Mouse (Mus musculus) forebrain, embryonic 14.5 days (tissue): ENCODE results near the gene Acap2. TPM values are rescaled to one million over a fixed set of nuclear protein-coding genes. Genes with fewer than 3 reads are reported as not detected.

ENCODE experiments used
- ATAC-seq: fragments of 200-750 bp; cut with Nextera tagmentation; 2 replicates; pipeline ENCODE4 v1.8.0; 2017; ENCODE audit warnings: mild to moderate bottlenecking, moderate library complexity
- DNase-seq: peaks from one replicate; pipeline ENCODE4 v3.0.0-alpha.2; 2015; ENCODE audit warnings: low spot score
- H3K27ac ChIP-seq: fragments of 300-500 bp; sonication (generic); 2 replicates; pipeline ENCODE4 v1.5.1; 2014; ENCODE audit warnings: low read depth, mild to moderate bottlenecking, control low read depth, low read length, moderate library complexity
- H3K27me3 ChIP-seq: fragments of 300-500 bp; sonication (generic); replicated peaks from 2 replicates; pipeline ENCODE4 v1.6.1; 2014; ENCODE audit warnings: low read length, control low read depth, mixed read lengths; ENCODE audit not compliant: control insufficient read depth, insufficient read depth
- H3K36me3 ChIP-seq: fragments of 300-500 bp; sonication (generic); 2 replicates; pipeline ENCODE4 v1.6.1; 2014; ENCODE audit warnings: low read length, control low read depth; ENCODE audit not compliant: control insufficient read depth, insufficient read depth
- H3K4me1 ChIP-seq: fragments of 300-500 bp; sonication (generic); 2 replicates; pipeline ENCODE4 v1.6.1; 2014; ENCODE audit warnings: antibody characterized with exemption, low read length, control low read depth; ENCODE audit not compliant: control insufficient read depth, insufficient read depth
- H3K4me2 ChIP-seq: fragments of 300-500 bp; sonication (generic); 2 replicates; pipeline ENCODE4 v1.6.1; 2014; ENCODE audit warnings: mild to moderate bottlenecking, control low read depth, low read length
- H3K4me3 ChIP-seq: fragments of 300-500 bp; sonication (generic); 2 replicates; pipeline ENCODE4 v1.5.1; 2014; ENCODE audit warnings: low read depth, low read length, control low read depth
- H3K9ac ChIP-seq: fragments of 300-500 bp; sonication (generic); 2 replicates; pipeline ENCODE4 v1.6.1; 2014; ENCODE audit warnings: mild to moderate bottlenecking, low read length, control low read depth, moderate library complexity
- H3K9me3 ChIP-seq: fragments of 300-500 bp; sonication (generic); replicated peaks from 2 replicates; pipeline ENCODE4 v1.6.1; 2016; ENCODE audit warnings: low read length, control low read depth, mixed read lengths; ENCODE audit not compliant: control insufficient read depth
- WGBS: fragments of 180-500 bp; shearing (Covaris S2); extraction: QIAGEN DNeasy Blood & Tissue Kit; methylation state at CpG from one replicate; pipeline ENCODE4 v1.1.7; 2014; 5-methylcytosine and 5-hydroxymethylcytosine counted together
- polyA plus RNA-seq: library from polyadenylated mRNA; unstranded; fragments of >200 nt; fragmentation: Nextera tagmentation; extraction: Ambion mirVana; gene quantifications from 2 replicates; pipeline ENCODE4 v1.2.1, GENCODE M21; 2014

Acap2 gene
- polyA plus RNA-seq, 1 experiment from 2014 or later: 11.3 TPM

GRCm38 (mm10) chr16:31074324-31074908 is 126.6 kb downstream of the Acap2 start:
- Histone ChIP-seq H3K4me2 (no peak overlapping the region), H3K27ac (no peak overlapping the region), H3K4me1 (no peaks in the 10 kb centered on the region), H3K9me3 (no peaks in the 10 kb centered on the region), H3K4me3 (no peak overlapping the region), H3K9ac (no peak overlapping the region), H3K36me3 (peaks cover 2% of the 10 kb centered on the region; the same call in 1 of the 2 replicates), H3K27me3 (no peaks in the 10 kb centered on the region)
- WGBS: 75% methylated on average over 3 of the region's 3 CpGs
- ATAC-seq (no peak), DNase-seq (no peak)

DNA sequence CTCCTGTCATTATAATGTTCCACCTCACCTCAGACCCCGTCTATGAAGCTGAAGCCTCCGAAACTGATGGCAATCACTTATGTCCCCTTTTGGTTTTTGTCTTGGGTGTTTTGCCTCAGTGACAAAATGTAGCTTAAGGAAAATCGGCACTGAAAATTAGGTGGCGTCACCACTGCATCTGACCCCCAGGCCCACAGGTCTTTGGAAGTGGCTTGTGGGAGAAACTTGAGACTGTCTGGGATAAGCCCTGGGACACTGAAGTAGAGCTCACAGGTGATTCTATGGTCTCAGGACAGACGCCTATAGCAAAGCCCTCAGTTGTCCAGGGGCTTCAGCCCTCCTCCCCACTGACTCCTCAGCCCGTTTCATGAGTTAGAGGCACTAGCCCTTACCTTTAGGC is 129.3 kb downstream of the Acap2 start:
- ATAC-seq: no peak
- no peak overlapping the region for H3K4me3 ChIP-seq
- no peaks in the 10 kb centered on the region for H3K9me3 ChIP-seq
- H3K27me3 ChIP-seq: no peaks in the 10 kb centered on the region
- DNase-seq: no peak
- no peak overlapping the region for H3K9ac ChIP-seq
- H3K27ac ChIP-seq: no peak overlapping the region
- no peaks in the 10 kb centered on the region for H3K36me3 ChIP-seq
- H3K4me1 ChIP-seq: no peaks in the 10 kb centered on the region
- WGBS: 90% methylated on average over 6 of the region's 6 CpGs
- no peak overlapping the region for H3K4me2 ChIP-seq

DNA sequence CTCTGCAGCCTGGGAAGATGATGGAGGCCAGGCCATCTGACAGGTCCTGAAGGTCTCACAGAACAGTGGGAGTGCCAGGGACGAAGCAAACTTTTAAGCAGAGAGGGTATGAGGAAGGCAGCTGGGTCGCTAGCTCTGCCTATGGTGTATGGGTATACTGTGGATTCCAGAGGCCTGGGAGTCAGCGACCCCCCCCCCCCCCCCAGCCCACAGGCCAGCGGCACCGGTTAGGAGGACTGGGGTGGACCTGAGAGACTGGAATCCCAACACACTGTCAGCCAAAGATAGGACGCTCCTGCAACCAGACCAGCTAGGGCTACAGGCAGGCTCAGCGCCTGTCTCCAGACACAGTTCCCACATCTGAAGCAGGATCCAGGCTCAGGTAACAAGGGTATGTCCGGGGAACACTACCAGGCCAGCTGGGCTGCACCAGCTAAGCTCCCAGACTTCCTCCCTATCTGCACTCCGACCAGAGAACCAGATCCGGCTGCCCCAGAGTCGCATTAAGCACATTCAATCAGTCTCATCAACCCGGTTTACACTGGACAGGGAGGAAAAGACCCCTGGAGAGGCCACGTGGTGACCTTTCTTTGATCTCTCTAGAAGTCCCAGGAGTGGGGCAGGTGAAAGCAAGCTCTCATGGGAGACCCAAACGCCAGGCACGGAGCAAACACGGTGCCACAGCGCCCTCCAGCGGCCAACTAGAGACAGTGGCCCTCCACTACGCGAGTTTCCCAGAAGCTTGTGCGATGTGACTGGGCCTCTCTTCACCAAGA is 130.5 kb downstream of the Acap2 start:
- H3K4me2 ChIP-seq: no peak overlapping the region
- no peaks in the 10 kb centered on the region for H3K36me3 ChIP-seq
- peak; percentile 86 for DNase-seq
- no peaks in the 10 kb centered on the region for H3K9me3 ChIP-seq
- no peak overlapping the region for H3K27ac ChIP-seq
- WGBS: 18% methylated on average over 21 of the region's 21 CpGs
- H3K27me3 ChIP-seq: no peaks in the 10 kb centered on the region
- no peaks in the 10 kb centered on the region for H3K4me1 ChIP-seq
- H3K9ac ChIP-seq: no peak overlapping the region
- ATAC-seq: peak; percentile 80
- H3K4me3 ChIP-seq: no peak overlapping the region

GRCm38 (mm10) chr16:31069211-31070166 is 131.6 kb downstream of the Acap2 start:
- ATAC-seq: no peak
- H3K36me3 ChIP-seq: no peaks in the 10 kb centered on the region
- no peak for DNase-seq
- no peak overlapping the region for H3K27ac ChIP-seq
- H3K4me1 ChIP-seq: no peaks in the 10 kb centered on the region
- no peak overlapping the region for H3K9ac ChIP-seq
- no peak overlapping the region for H3K4me2 ChIP-seq
- no peaks in the 10 kb centered on the region for H3K9me3 ChIP-seq
- no peak overlapping the region for H3K4me3 ChIP-seq
- no peaks in the 10 kb centered on the region for H3K27me3 ChIP-seq
- WGBS: 87% methylated on average over 14 of the region's 14 CpGs

DNA sequence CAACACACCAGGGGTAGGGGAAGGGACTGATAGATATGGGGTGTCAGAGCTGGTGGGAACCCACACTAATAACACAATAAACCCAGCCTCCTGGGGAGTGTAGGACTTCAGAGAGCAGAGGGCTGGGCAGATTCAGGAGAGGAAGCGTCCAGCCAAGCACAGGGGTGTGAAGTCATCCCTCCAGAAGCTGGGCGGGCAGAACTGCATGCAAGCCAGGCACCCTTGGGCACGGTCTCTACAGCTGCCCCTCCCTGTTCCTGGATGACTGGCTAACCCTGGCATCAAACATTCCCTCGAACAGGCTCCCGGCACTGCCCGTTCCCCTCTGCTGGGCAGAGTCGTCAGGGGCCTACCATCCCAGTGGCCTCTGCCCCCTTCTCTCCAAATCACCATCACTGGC is 132.8 kb downstream of the Acap2 start:
- Histone ChIP-seq H3K9ac (no peak overlapping the region), H3K4me3 (no peak overlapping the region), H3K9me3 (no peaks in the 10 kb centered on the region), H3K27me3 (no peaks in the 10 kb centered on the region), H3K36me3 (no peaks in the 10 kb centered on the region), H3K27ac (no peak overlapping the region), H3K4me1 (no peaks in the 10 kb centered on the region), H3K4me2 (no peak overlapping the region)
- DNase-seq (no peak), ATAC-seq (no peak)
- 88% methylated on average over 7 of the region's 7 CpGs for WGBS

- Histone ChIP-seq H3K4me2 (no peak overlapping the region), H3K4me1 (no peaks in the 10 kb centered on the region), H3K36me3 (no peaks in the 10 kb centered on the region), H3K27ac (no peak overlapping the region), H3K27me3 (no peaks in the 10 kb centered on the region), H3K9me3 (no peaks in the 10 kb centered on the region), H3K9ac (no peak overlapping the region), H3K4me3 (no peak overlapping the region)
- no peak for DNase-seq
- WGBS: 71% methylated on average over 15 of the region's 15 CpGs
- no peak for ATAC-seq
Observed at GRCm38 (mm10) chr16:31066344-31067098, 134.5 kb downstream of the Acap2 start.

DNA sequence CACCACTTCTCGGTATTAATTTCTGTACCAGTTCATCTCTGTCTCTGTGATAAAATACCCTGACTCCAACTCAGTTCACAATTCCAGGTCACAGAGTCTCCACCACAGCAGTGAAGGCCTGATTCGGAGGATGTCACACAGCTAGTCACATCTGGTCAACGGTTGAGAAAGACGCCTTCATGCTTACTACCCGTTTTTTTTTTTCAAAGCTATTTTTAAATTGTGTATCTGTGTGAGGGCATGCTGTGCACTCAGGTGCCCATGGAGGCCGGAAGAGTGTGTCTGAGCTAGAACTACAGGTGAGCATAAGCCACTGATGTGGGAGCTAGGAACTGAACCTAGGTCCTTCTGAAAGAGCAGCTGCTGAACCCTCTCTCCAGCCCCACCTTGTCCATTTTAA is 136.3 kb downstream of the Acap2 start:
- ATAC-seq (no peak), DNase-seq (no peak)
- Histone ChIP-seq H3K4me1 (no peaks in the 10 kb centered on the region), H3K9me3 (no peaks in the 10 kb centered on the region), H3K27me3 (no peaks in the 10 kb centered on the region), H3K4me3 (no peak overlapping the region), H3K4me2 (no peak overlapping the region), H3K36me3 (no peaks in the 10 kb centered on the region), H3K27ac (no peak overlapping the region), H3K9ac (no peak overlapping the region)
- WGBS: 94% methylated on average over 6 of the region's 6 CpGs

GRCm38 (mm10) chr16:31062918-31063317 is 138.1 kb downstream of the Acap2 start:
- Histone ChIP-seq H3K4me1 (no peaks in the 10 kb centered on the region), H3K9ac (no peak overlapping the region), H3K9me3 (no peaks in the 10 kb centered on the region), H3K4me2 (no peak overlapping the region), H3K27me3 (no peaks in the 10 kb centered on the region), H3K4me3 (no peak overlapping the region), H3K27ac (no peak overlapping the region), H3K36me3 (no peaks in the 10 kb centered on the region)
- WGBS: 88% methylated on average over 3 of the region's 3 CpGs
- ATAC-seq: no peak
- no peak for DNase-seq
